Mouse (Mus musculus): Measurements from ENCODE around the gene Dock4. TPM values are rescaled to one million over a fixed set of nuclear protein-coding genes. Genes with fewer than 3 reads are reported as not detected.

The Dock4 gene
- polyA plus RNA-seq, 1 experiment from 2014 or later = 8.5 TPM

GRCm38 (mm10) chr12:40885377-40885776, 439.6 kb downstream of the Dock4 start:
- no peaks in the 10 kb centered on the region for H3K36me3 ChIP-seq (ENCODE audit: control insufficient read depth, insufficient read depth, low read length)
- no peaks in the 10 kb centered on the region for H3K27me3 ChIP-seq (ENCODE audit: control insufficient read depth, insufficient read depth, low read length)
- 0 out of 4 replicates have a peak, but pooled peaks cover 0 to 5% of the 10 kb centered on the region in 2 experiments for H3K4me1 ChIP-seq (ENCODE audit: control insufficient read depth in 2 of 2, insufficient read depth in 2 of 2, low read length in 2 of 2)
- H3K9ac ChIP-seq (ENCODE audit: low read length) = no peak overlapping the region
- 86% methylated on average over 6 of the region's 6 CpGs for WGBS
- H3K4me3 ChIP-seq (ENCODE audit: control insufficient read depth in 1 of 2, insufficient read depth in 1 of 2, low read depth in 1 of 2, low read length in 2 of 2) = no peak overlapping the region
- no peak overlapping the region for H3K4me2 ChIP-seq (ENCODE audit: low read length)
- no peak for ATAC-seq (ENCODE audit: insufficient number of reproducible peaks, insufficient read depth, low FRiP score, low read depth)
- no peak overlapping the region for H3K27ac ChIP-seq (replicated peaks in 1 of 2; ENCODE audit: control insufficient read depth in 1 of 2, insufficient read depth in 1 of 2, low read depth in 2 of 2, low read length in 2 of 2)
- no peaks in the 10 kb centered on the region for H3K9me3 ChIP-seq (ENCODE audit: control insufficient read depth, low read length)

- whole genome bisulfite sequencing = 71% methylated on average over 2 of the region's 2 CpGs
- H3K4me2 ChIP-seq (ENCODE audit: low read length) = no peak overlapping the region
- no peaks in the 10 kb centered on the region for H3K27me3 ChIP-seq (ENCODE audit: control insufficient read depth, insufficient read depth, low read length)
- no peak overlapping the region for H3K9ac ChIP-seq (ENCODE audit: low read length)
- no peaks in the 10 kb centered on the region for H3K9me3 ChIP-seq (ENCODE audit: control insufficient read depth, low read length)
- no peak overlapping the region for H3K4me3 ChIP-seq (ENCODE audit: control insufficient read depth in 1 of 2, insufficient read depth in 1 of 2, low read depth in 1 of 2, low read length in 2 of 2)
- H3K27ac ChIP-seq (replicated peaks in 1 of 2; ENCODE audit: control insufficient read depth in 1 of 2, insufficient read depth in 1 of 2, low read depth in 2 of 2, low read length in 2 of 2) = no peak overlapping the region
- H3K36me3 ChIP-seq (ENCODE audit: control insufficient read depth, insufficient read depth, low read length) = no peaks in the 10 kb centered on the region
- ATAC-seq (ENCODE audit: insufficient number of reproducible peaks, insufficient read depth, low FRiP score, low read depth) = no peak
- 0 out of 4 replicates have a peak, but pooled peaks cover 0 to 5% of the 10 kb centered on the region in 2 experiments for H3K4me1 ChIP-seq (ENCODE audit: control insufficient read depth in 2 of 2, insufficient read depth in 2 of 2, low read length in 2 of 2)
Observed at GRCm38 (mm10) chr12:40887496-40887895, 441.7 kb downstream of the Dock4 start.

- Histone ChIP-seq H3K4me1 (ENCODE audit: control insufficient read depth in 2 of 2, insufficient read depth in 2 of 2, low read length in 2 of 2) (0 out of 4 replicates have a peak, but pooled peaks cover 0 to 5% of the 10 kb centered on the region in 2 experiments), H3K9ac (ENCODE audit: low read length) (no peak overlapping the region), H3K4me3 (ENCODE audit: control insufficient read depth in 1 of 2, insufficient read depth in 1 of 2, low read depth in 1 of 2, low read length in 2 of 2) (no peak overlapping the region), H3K27ac (replicated peaks in 1 of 2; ENCODE audit: control insufficient read depth in 1 of 2, insufficient read depth in 1 of 2, low read depth in 2 of 2, low read length in 2 of 2) (no peak overlapping the region), H3K4me2 (ENCODE audit: low read length) (no peak overlapping the region), H3K36me3 (ENCODE audit: control insufficient read depth, insufficient read depth, low read length) (no peaks in the 10 kb centered on the region), H3K9me3 (ENCODE audit: control insufficient read depth, low read length) (no peaks in the 10 kb centered on the region), H3K27me3 (ENCODE audit: control insufficient read depth, insufficient read depth, low read length) (no peaks in the 10 kb centered on the region)
- WGBS = 45% methylated on average over 2 of the region's 2 CpGs
- ATAC-seq (ENCODE audit: insufficient number of reproducible peaks, insufficient read depth, low FRiP score, low read depth) = no peak
Observed at GRCm38 (mm10) chr12:40888261-40888791, 442.6 kb downstream of the Dock4 start.

- 61% methylated on average over 1 of the region's 1 CpGs for WGBS
- H3K27me3 ChIP-seq (ENCODE audit: control insufficient read depth, insufficient read depth, low read length) = no peaks in the 10 kb centered on the region
- no peak overlapping the region for H3K27ac ChIP-seq (replicated peaks in 1 of 2; ENCODE audit: control insufficient read depth in 1 of 2, insufficient read depth in 1 of 2, low read depth in 2 of 2, low read length in 2 of 2)
- H3K9me3 ChIP-seq (ENCODE audit: control insufficient read depth, low read length) = no peaks in the 10 kb centered on the region
- no peak overlapping the region for H3K9ac ChIP-seq (ENCODE audit: low read length)
- no peak for ATAC-seq (ENCODE audit: insufficient number of reproducible peaks, insufficient read depth, low FRiP score, low read depth)
- 0 out of 4 replicates have a peak, but pooled peaks cover 0 to 5% of the 10 kb centered on the region in 2 experiments for H3K4me1 ChIP-seq (ENCODE audit: control insufficient read depth in 2 of 2, insufficient read depth in 2 of 2, low read length in 2 of 2)
- no peak overlapping the region for H3K4me2 ChIP-seq (ENCODE audit: low read length)
- no peaks in the 10 kb centered on the region for H3K36me3 ChIP-seq (ENCODE audit: control insufficient read depth, insufficient read depth, low read length)
- no peak overlapping the region for H3K4me3 ChIP-seq (ENCODE audit: control insufficient read depth in 1 of 2, insufficient read depth in 1 of 2, low read depth in 1 of 2, low read length in 2 of 2)
Observed at GRCm38 (mm10) chr12:40888829-40889228, 443.1 kb downstream of the Dock4 start.

- Histone ChIP-seq H3K4me3 (ENCODE audit: control insufficient read depth in 1 of 2, insufficient read depth in 1 of 2, low read depth in 1 of 2, low read length in 2 of 2) (no peak overlapping the region), H3K36me3 (ENCODE audit: control insufficient read depth, insufficient read depth, low read length) (no peaks in the 10 kb centered on the region), H3K9me3 (ENCODE audit: control insufficient read depth, low read length) (no peaks in the 10 kb centered on the region), H3K27ac (replicated peaks in 1 of 2; ENCODE audit: control insufficient read depth in 1 of 2, insufficient read depth in 1 of 2, low read depth in 2 of 2, low read length in 2 of 2) (no peak overlapping the region), H3K9ac (ENCODE audit: low read length) (no peak overlapping the region), H3K4me2 (ENCODE audit: low read length) (no peak overlapping the region), H3K4me1 (ENCODE audit: control insufficient read depth in 2 of 2, insufficient read depth in 2 of 2, low read length in 2 of 2) (0 out of 4 replicates have a peak, but pooled peaks cover 0 to 5% of the 10 kb centered on the region in 2 experiments), H3K27me3 (ENCODE audit: control insufficient read depth, insufficient read depth, low read length) (no peaks in the 10 kb centered on the region)
- WGBS = 86% methylated on average over 3 of the region's 3 CpGs
- ATAC-seq (ENCODE audit: insufficient number of reproducible peaks, insufficient read depth, low FRiP score, low read depth) = no peak
Observed at GRCm38 (mm10) chr12:40889534-40889933, 443.8 kb downstream of the Dock4 start.

GRCm38 (mm10) chr12:40891168-40891567, 445.4 kb downstream of the Dock4 start:
- no peak overlapping the region for H3K4me3 ChIP-seq (ENCODE audit: control insufficient read depth in 1 of 2, insufficient read depth in 1 of 2, low read depth in 1 of 2, low read length in 2 of 2)
- no peak overlapping the region for H3K4me2 ChIP-seq (ENCODE audit: low read length)
- H3K27ac ChIP-seq (replicated peaks in 1 of 2; ENCODE audit: control insufficient read depth in 1 of 2, insufficient read depth in 1 of 2, low read depth in 2 of 2, low read length in 2 of 2) = no peak overlapping the region
- no peak for ATAC-seq (ENCODE audit: insufficient number of reproducible peaks, insufficient read depth, low FRiP score, low read depth)
- H3K9me3 ChIP-seq (ENCODE audit: control insufficient read depth, low read length) = no peaks in the 10 kb centered on the region
- H3K9ac ChIP-seq (ENCODE audit: low read length) = no peak overlapping the region
- H3K4me1 ChIP-seq (ENCODE audit: control insufficient read depth in 2 of 2, insufficient read depth in 2 of 2, low read length in 2 of 2) = 0 out of 4 replicates have a peak, but pooled peaks cover 0 to 5% of the 10 kb centered on the region in 2 experiments
- H3K27me3 ChIP-seq (ENCODE audit: control insufficient read depth, insufficient read depth, low read length) = no peaks in the 10 kb centered on the region
- no peaks in the 10 kb centered on the region for H3K36me3 ChIP-seq (ENCODE audit: control insufficient read depth, insufficient read depth, low read length)

GRCm38 (mm10) chr12:40893741-40894140, 448.0 kb downstream of the Dock4 start:
- Histone ChIP-seq H3K27me3 (ENCODE audit: control insufficient read depth, insufficient read depth, low read length) (no peaks in the 10 kb centered on the region), H3K4me2 (ENCODE audit: low read length) (no peak overlapping the region), H3K4me1 (ENCODE audit: control insufficient read depth in 2 of 2, insufficient read depth in 2 of 2, low read length in 2 of 2) (0 out of 4 replicates have a peak, but pooled peaks cover 0 to 2% of the 10 kb centered on the region in 2 experiments), H3K36me3 (ENCODE audit: control insufficient read depth, insufficient read depth, low read length) (no peaks in the 10 kb centered on the region), H3K4me3 (ENCODE audit: control insufficient read depth in 1 of 2, insufficient read depth in 1 of 2, low read depth in 1 of 2, low read length in 2 of 2) (no peak overlapping the region), H3K9ac (ENCODE audit: low read length) (no peak overlapping the region), H3K9me3 (ENCODE audit: control insufficient read depth, low read length) (no peaks in the 10 kb centered on the region), H3K27ac (replicated peaks in 1 of 2; ENCODE audit: control insufficient read depth in 1 of 2, insufficient read depth in 1 of 2, low read depth in 2 of 2, low read length in 2 of 2) (no peak overlapping the region)
- no peak for ATAC-seq (ENCODE audit: insufficient number of reproducible peaks, insufficient read depth, low FRiP score, low read depth)
- 55% methylated on average over 4 of the region's 7 CpGs for WGBS

- H3K27me3 ChIP-seq (ENCODE audit: control insufficient read depth, insufficient read depth, low read length) = no peaks in the 10 kb centered on the region
- no peak overlapping the region for H3K27ac ChIP-seq (replicated peaks in 1 of 2; ENCODE audit: control insufficient read depth in 1 of 2, insufficient read depth in 1 of 2, low read depth in 2 of 2, low read length in 2 of 2)
- no peaks in the 10 kb centered on the region for H3K9me3 ChIP-seq (ENCODE audit: control insufficient read depth, low read length)
- no peak overlapping the region for H3K4me3 ChIP-seq (ENCODE audit: control insufficient read depth in 1 of 2, insufficient read depth in 1 of 2, low read depth in 1 of 2, low read length in 2 of 2)
- H3K4me2 ChIP-seq (ENCODE audit: low read length) = no peak overlapping the region
- H3K36me3 ChIP-seq (ENCODE audit: control insufficient read depth, insufficient read depth, low read length) = no peaks in the 10 kb centered on the region
- H3K4me1 ChIP-seq (ENCODE audit: control insufficient read depth in 2 of 2, insufficient read depth in 2 of 2, low read length in 2 of 2) = no peaks in the 10 kb centered on the region
- ATAC-seq (ENCODE audit: insufficient number of reproducible peaks, insufficient read depth, low FRiP score, low read depth) = no peak
- H3K9ac ChIP-seq (ENCODE audit: low read length) = no peak overlapping the region
- WGBS = 88% methylated on average over 5 of the region's 5 CpGs
Observed at GRCm38 (mm10) chr12:40894695-40895094, 448.9 kb downstream of the Dock4 start.
